Mouse (Mus musculus): Measurements from ENCODE around the gene Smyd2. TPM values are rescaled to one million over a fixed set of nuclear protein-coding genes. Genes with fewer than 3 reads are reported as not detected.

The Smyd2 gene
- polyA plus RNA-seq, 1 experiment from 2014 or later: 54.9 TPM

DNA sequence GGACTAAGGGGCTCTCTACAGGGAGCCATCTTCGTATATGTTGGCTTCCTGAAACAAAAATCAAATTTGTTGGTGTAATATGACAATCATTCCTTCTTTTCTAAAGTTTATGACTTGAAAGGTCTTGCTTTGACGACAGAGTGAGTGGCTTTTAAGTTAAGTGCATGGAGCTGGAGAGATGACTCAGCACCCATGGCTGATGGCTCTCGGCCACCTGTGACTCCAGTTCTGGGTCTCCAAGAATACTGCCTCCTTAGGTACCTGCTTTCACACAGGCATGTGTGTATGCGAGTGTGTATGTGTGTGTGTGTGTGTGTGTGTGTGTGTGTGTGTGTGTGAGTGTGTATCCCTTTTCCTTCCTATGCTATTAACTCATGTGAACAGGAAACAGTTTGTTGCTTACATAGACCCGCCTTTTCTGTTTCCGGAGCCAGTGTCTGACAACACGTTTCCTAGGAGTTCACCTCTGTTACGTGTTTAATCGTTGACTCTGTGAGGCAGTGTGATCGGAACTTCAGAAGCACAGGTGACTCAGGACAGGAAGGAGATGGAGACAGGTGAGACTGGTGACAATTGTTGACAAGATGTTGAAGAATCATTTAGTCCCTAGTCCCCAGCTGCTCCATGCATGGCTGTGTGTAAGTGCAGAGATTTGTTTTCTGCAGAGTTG lies 14.4 kb upstream of the Smyd2 start:
- WGBS: 88% methylated on average over 10 of the region's 10 CpGs
- no peak for ATAC-seq (ENCODE audit: low FRiP score)
- Histone ChIP-seq H3K4me3 (ENCODE audit: low read depth, low read length) (no peak overlapping the region), H3K36me3 (ENCODE audit: control insufficient read depth, insufficient read depth, low read length) (no peaks in the 10 kb centered on the region), H3K27ac (ENCODE audit: low read depth, low read length) (no peak overlapping the region), H3K4me2 (no peak overlapping the region), H3K9me3 (ENCODE audit: control insufficient read depth, low read length) (no peaks in the 10 kb centered on the region), H3K9ac (ENCODE audit: low read length) (no peak overlapping the region), H3K27me3 (ENCODE audit: control insufficient read depth, insufficient read depth, low read length) (no peaks in the 10 kb centered on the region), H3K4me1 (ENCODE audit: control insufficient read depth, insufficient read depth, low read length) (no peaks in the 10 kb centered on the region; the same call in 1 of the 2 replicates)
- no peak for DNase-seq (ENCODE audit: low spot score, missing footprints)

GRCm38 (mm10) chr1:189933480-189934202 lies 11.5 kb upstream of the Smyd2 start:
- ATAC-seq (ENCODE audit: low FRiP score) (no peak), DNase-seq (ENCODE audit: low spot score, missing footprints) (no peak)
- WGBS: 80% methylated on average over 9 of the region's 9 CpGs
- Histone ChIP-seq H3K4me2 (no peak overlapping the region), H3K36me3 (ENCODE audit: control insufficient read depth, insufficient read depth, low read length) (no peaks in the 10 kb centered on the region), H3K27ac (ENCODE audit: low read depth, low read length) (no peak overlapping the region), H3K9ac (ENCODE audit: low read length) (no peak overlapping the region), H3K4me3 (ENCODE audit: low read depth, low read length) (no peak overlapping the region), H3K4me1 (ENCODE audit: control insufficient read depth, insufficient read depth, low read length) (no peaks in the 10 kb centered on the region; the same call in 1 of the 2 replicates), H3K27me3 (ENCODE audit: control insufficient read depth, insufficient read depth, low read length) (no peaks in the 10 kb centered on the region), H3K9me3 (ENCODE audit: control insufficient read depth, low read length) (no peaks in the 10 kb centered on the region)

GRCm38 (mm10) chr1:189932976-189933375 lies 10.8 kb upstream of the Smyd2 start:
- no peak overlapping the region for H3K4me2 ChIP-seq
- DNase-seq (ENCODE audit: low spot score, missing footprints) (no peak), ATAC-seq (ENCODE audit: low FRiP score) (no peak)
- no peaks in the 10 kb centered on the region for H3K9me3 ChIP-seq (ENCODE audit: control insufficient read depth, low read length)
- H3K27me3 ChIP-seq (ENCODE audit: control insufficient read depth, insufficient read depth, low read length): no peaks in the 10 kb centered on the region
- no peak overlapping the region for H3K4me3 ChIP-seq (ENCODE audit: low read depth, low read length)
- H3K4me1 ChIP-seq (ENCODE audit: control insufficient read depth, insufficient read depth, low read length): no peaks in the 10 kb centered on the region; the same call in 1 of the 2 replicates
- H3K27ac ChIP-seq (ENCODE audit: low read depth, low read length): no peak overlapping the region
- H3K36me3 ChIP-seq (ENCODE audit: control insufficient read depth, insufficient read depth, low read length): no peaks in the 10 kb centered on the region
- no peak overlapping the region for H3K9ac ChIP-seq (ENCODE audit: low read length)
- 64% methylated on average over 7 of the region's 7 CpGs for WGBS

DNA sequence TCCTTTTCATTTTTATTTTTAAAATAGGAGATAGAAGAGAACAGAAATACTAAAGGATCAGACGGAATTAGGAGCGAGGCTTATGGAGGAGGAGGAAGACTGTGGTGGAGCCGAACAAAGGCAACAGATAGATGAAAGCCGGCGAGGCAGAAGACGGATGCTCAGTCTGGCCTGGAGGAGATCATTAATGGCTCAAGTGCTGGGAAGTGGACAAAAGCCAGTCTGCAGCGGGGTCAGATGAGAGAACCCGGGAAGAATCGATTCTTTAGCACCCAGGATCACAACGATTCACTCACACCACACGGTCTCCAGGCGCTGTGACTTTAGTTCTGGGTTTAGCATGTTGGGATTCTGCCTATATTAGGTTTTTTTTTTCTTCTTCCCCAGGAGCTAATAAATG lies 10.0 kb upstream of the Smyd2 start:
- H3K4me3 ChIP-seq (ENCODE audit: low read depth, low read length): no peak overlapping the region
- no peak overlapping the region for H3K4me2 ChIP-seq
- H3K9ac ChIP-seq (ENCODE audit: low read length): no peak overlapping the region
- H3K36me3 ChIP-seq (ENCODE audit: control insufficient read depth, insufficient read depth, low read length): no peaks in the 10 kb centered on the region
- H3K27ac ChIP-seq (ENCODE audit: low read depth, low read length): no peak overlapping the region
- DNase-seq (ENCODE audit: low spot score, missing footprints): peak; percentile 39
- no peaks in the 10 kb centered on the region; the same call in 1 of the 2 replicates for H3K4me1 ChIP-seq (ENCODE audit: control insufficient read depth, insufficient read depth, low read length)
- no peak for ATAC-seq (ENCODE audit: low FRiP score)
- WGBS: 38% methylated on average over 12 of the region's 12 CpGs
- no peaks in the 10 kb centered on the region for H3K9me3 ChIP-seq (ENCODE audit: control insufficient read depth, low read length)
- no peaks in the 10 kb centered on the region for H3K27me3 ChIP-seq (ENCODE audit: control insufficient read depth, insufficient read depth, low read length)

DNA sequence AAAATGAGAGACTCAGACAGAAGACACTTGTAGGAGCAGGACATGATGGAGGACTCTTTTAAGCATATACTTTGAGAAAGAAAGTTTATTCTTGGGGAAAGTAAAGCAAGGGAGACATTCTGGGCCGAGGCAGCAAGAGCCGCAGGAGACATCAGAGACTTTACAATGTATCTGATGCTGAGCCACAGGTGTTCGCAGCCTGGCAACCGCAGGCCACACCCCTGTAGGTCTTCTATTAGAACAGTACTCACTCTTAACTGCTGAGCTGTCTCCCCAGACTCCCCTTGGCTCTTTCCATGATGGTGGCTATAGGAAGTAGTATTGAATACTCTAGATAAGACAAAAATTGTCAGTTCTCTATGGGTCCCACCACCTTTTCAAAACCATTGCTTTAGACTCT lies 7.7 kb upstream of the Smyd2 start:
- Histone ChIP-seq H3K9ac (ENCODE audit: low read length) (no peak overlapping the region), H3K36me3 (ENCODE audit: control insufficient read depth, insufficient read depth, low read length) (no peaks in the 10 kb centered on the region), H3K4me2 (no peak overlapping the region), H3K4me3 (ENCODE audit: low read depth, low read length) (no peak overlapping the region), H3K9me3 (ENCODE audit: control insufficient read depth, low read length) (no peaks in the 10 kb centered on the region), H3K27me3 (ENCODE audit: control insufficient read depth, insufficient read depth, low read length) (no peaks in the 10 kb centered on the region), H3K27ac (ENCODE audit: low read depth, low read length) (no peak overlapping the region), H3K4me1 (ENCODE audit: control insufficient read depth, insufficient read depth, low read length) (no peaks in the 10 kb centered on the region; the same call in 1 of the 2 replicates)
- no peak for DNase-seq (ENCODE audit: low spot score, missing footprints)
- ATAC-seq (ENCODE audit: low FRiP score): no peak
- 54% methylated on average over 4 of the region's 4 CpGs for WGBS

DNA sequence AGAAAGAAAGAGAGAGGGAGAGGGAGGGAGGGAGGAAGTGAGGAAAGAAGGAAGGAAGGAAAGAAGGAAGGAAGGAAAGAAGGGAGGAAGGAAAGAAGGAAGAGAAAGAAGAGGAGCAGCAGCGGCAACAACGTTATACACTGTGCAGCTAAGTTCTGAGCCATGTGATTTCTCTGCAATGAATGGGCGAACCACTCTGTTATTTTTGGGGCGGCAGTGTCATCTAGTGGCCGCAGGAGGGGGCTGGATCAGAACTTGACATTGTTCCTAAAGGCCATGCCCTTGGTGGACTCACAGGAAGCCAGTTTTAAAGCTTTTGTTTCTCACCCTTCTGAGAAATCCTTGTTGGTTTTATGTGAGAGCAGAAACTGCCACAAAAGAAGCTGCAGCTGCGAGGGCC lies 5.5 kb upstream of the Smyd2 start:
- no peak overlapping the region for H3K9ac ChIP-seq (ENCODE audit: low read length)
- no peaks in the 10 kb centered on the region; the same call in 1 of the 2 replicates for H3K27me3 ChIP-seq (ENCODE audit: control insufficient read depth, insufficient read depth, low read length)
- ATAC-seq (ENCODE audit: low FRiP score) (peak; percentile 80), DNase-seq (ENCODE audit: low spot score, missing footprints) (peak; percentile 94)
- H3K27ac ChIP-seq (ENCODE audit: low read depth, low read length): no peak overlapping the region
- H3K9me3 ChIP-seq (ENCODE audit: control insufficient read depth, low read length): no peaks in the 10 kb centered on the region
- H3K4me2 ChIP-seq: no peak overlapping the region
- H3K4me1 ChIP-seq (ENCODE audit: control insufficient read depth, insufficient read depth, low read length): peaks cover 6% of the 10 kb centered on the region
- H3K4me3 ChIP-seq (ENCODE audit: low read depth, low read length): no peak overlapping the region
- WGBS: 10% methylated on average over 6 of the region's 6 CpGs
- H3K36me3 ChIP-seq (ENCODE audit: control insufficient read depth, insufficient read depth, low read length): no peaks in the 10 kb centered on the region

GRCm38 (mm10) chr1:189926279-189926678 lies 4.1 kb upstream of the Smyd2 start:
- no peak overlapping the region for H3K4me2 ChIP-seq
- H3K4me3 ChIP-seq (ENCODE audit: low read depth, low read length): no peak overlapping the region
- no peaks in the 10 kb centered on the region for H3K9me3 ChIP-seq (ENCODE audit: control insufficient read depth, low read length)
- H3K9ac ChIP-seq (ENCODE audit: low read length): no peak overlapping the region
- no peaks in the 10 kb centered on the region for H3K36me3 ChIP-seq (ENCODE audit: control insufficient read depth, insufficient read depth, low read length)
- no peak for ATAC-seq (ENCODE audit: low FRiP score)
- no peak overlapping the region for H3K27ac ChIP-seq (ENCODE audit: low read depth, low read length)
- H3K4me1 ChIP-seq (ENCODE audit: control insufficient read depth, insufficient read depth, low read length): peaks cover 10% of the 10 kb centered on the region
- 63% methylated on average over 8 of the region's 8 CpGs for WGBS
- H3K27me3 ChIP-seq (ENCODE audit: control insufficient read depth, insufficient read depth, low read length): no peaks in the 10 kb centered on the region; the same call in 1 of the 2 replicates
- peak; percentile 68 for DNase-seq (ENCODE audit: low spot score, missing footprints)

GRCm38 (mm10) chr1:189923871-189924568 lies 1.9 kb upstream of the Smyd2 start:
- ATAC-seq (ENCODE audit: low FRiP score): no peak
- Histone ChIP-seq H3K27me3 (ENCODE audit: control insufficient read depth, insufficient read depth, low read length) (no peaks in the 10 kb centered on the region; the same call in 1 of the 2 replicates), H3K4me3 (ENCODE audit: low read depth, low read length) (no peak overlapping the region), H3K4me1 (ENCODE audit: control insufficient read depth, insufficient read depth, low read length) (peaks cover 13% of the 10 kb centered on the region), H3K4me2 (no peak overlapping the region), H3K36me3 (ENCODE audit: control insufficient read depth, insufficient read depth, low read length) (no peaks in the 10 kb centered on the region), H3K27ac (ENCODE audit: low read depth, low read length) (no peak overlapping the region), H3K9me3 (ENCODE audit: control insufficient read depth, low read length) (no peaks in the 10 kb centered on the region), H3K9ac (ENCODE audit: low read length) (peak overlapping the region; percentile 4; the same call in 1 of the 2 replicates)
- DNase-seq (ENCODE audit: low spot score, missing footprints): peak; percentile 79
- WGBS: 73% methylated on average over 22 of the region's 22 CpGs

DNA sequence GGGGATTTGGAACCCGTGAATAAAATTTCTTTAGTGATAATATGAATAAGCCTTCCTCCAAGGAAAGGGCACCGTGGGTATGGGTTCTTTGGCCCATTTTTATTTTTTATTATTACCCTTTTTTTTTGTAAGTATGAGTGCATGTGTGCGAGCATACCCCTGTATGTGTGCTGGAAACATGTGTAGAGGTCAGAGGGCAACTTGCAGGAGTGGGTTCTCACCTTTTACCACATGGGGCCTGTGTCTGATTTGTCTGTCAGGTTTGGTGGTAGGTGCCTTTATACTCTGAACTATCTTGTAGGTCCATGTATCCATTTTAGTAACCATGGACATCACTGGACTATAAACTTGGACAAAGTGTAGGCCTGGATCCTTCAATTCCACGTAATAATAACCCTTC lies 994 bp upstream of the Smyd2 start:
- H3K4me1 ChIP-seq (ENCODE audit: control insufficient read depth, insufficient read depth, low read length): peaks cover 13% of the 10 kb centered on the region

More for the DNA sequence above, 994 bp upstream of the Smyd2 start:
- no peaks in the 10 kb centered on the region for H3K9me3 ChIP-seq (ENCODE audit: control insufficient read depth, low read length)
- H3K36me3 ChIP-seq (ENCODE audit: control insufficient read depth, insufficient read depth, low read length): no peaks in the 10 kb centered on the region
- no peak overlapping the region for H3K4me3 ChIP-seq (ENCODE audit: low read depth, low read length)
- H3K27me3 ChIP-seq (ENCODE audit: control insufficient read depth, insufficient read depth, low read length): no peaks in the 10 kb centered on the region; the same call in 1 of the 2 replicates
- no peak for ATAC-seq (ENCODE audit: low FRiP score)
- H3K4me2 ChIP-seq: no peak overlapping the region; the same call in 1 of the 2 replicates
- H3K27ac ChIP-seq (ENCODE audit: low read depth, low read length): no peak overlapping the region
- DNase-seq (ENCODE audit: low spot score, missing footprints): no peak
- H3K9ac ChIP-seq (ENCODE audit: low read length): no peak overlapping the region
- WGBS: 70% methylated on average over 4 of the region's 4 CpGs
